Mouse (Mus musculus): ENCODE data around the gene Fcgr4.

GRCm38 (mm10) chr1:170974736-170975135, 44.0 kb upstream of the Fcgr4 start:
- TF ChIP-seq CTCF (IDR thresholded peaks at IDR 0.05; ENCODE audit: borderline replicate concordance, control insufficient read depth, extremely low read depth, insufficient read depth, low read length, poor library complexity), result no peak
- no peak for TF ChIP-seq POLR2A (IDR thresholded peaks at IDR 0.05; ENCODE audit: control insufficient read depth, extremely low read depth, insufficient read depth, low read length, poor library complexity)

Data from thymus, adult 2 months (tissue).